Mouse (Mus musculus): ENCODE results near the gene Phactr1. TPM values are rescaled to one million over a fixed set of nuclear protein-coding genes. Genes with fewer than 3 reads are reported as not detected.

Phactr1 gene
- total and polyA plus RNA-seq, 3 experiments, result not detected

DNA sequence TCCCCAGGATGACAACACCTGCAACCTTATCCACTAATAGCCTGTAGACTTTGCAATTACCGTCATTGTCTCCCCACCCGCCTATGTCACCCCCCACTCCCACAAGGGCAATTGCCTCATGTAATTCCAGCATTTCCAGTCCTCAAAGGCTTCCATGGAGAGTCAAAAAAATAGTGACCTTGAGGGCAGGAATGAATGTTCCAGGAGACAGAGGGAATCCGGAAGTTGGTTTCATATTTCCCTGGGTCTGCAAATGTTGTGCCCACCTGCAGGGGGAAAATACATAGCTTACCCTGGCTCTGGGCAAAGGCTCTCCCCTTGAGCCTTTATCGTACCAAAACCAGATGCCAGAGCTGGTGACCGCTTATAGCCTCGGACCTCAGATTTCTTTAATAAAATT, 449.7 kb downstream of the Phactr1 start:
- H3K4me3 ChIP-seq (ENCODE audit: control insufficient read depth in 1 of 2, insufficient read depth in 1 of 2, low read depth in 2 of 2, low read length in 2 of 2), result no peak overlapping the region
- peaks cover 5 to 15% of the 10 kb centered on the region in 2 experiments; a peak in 2 of 4 replicates for H3K4me1 ChIP-seq (ENCODE audit: control insufficient read depth in 1 of 2, insufficient read depth in 2 of 2, low read length in 2 of 2)
- TF ChIP-seq MYB (IDR thresholded peaks at IDR 0.05; ENCODE audit: low read depth, low read length) (no peak), POLR2AphosphoS2 (IDR thresholded peaks at IDR 0.05; ENCODE audit: low read length) (no peak)
- DNase-seq (ENCODE audit: low read depth, low spot score), result no peak
- no peaks in the 10 kb centered on the region for H3K9me3 ChIP-seq (replicated peaks; ENCODE audit: insufficient read depth, low read length)
- no peak overlapping the region for H3K9ac ChIP-seq (ENCODE audit: control insufficient read depth, low read depth, low read length, poor library complexity, severe bottlenecking)
- no peaks in the 10 kb centered on the region for H3K79me2 ChIP-seq (ENCODE audit: control insufficient read depth, insufficient read depth, low read length, poor library complexity)
- H3K27ac ChIP-seq (ENCODE audit: control insufficient read depth, low read depth, low read length), result no peak overlapping the region
- no peaks in the 10 kb centered on the region; a peak in 1 of 4 replicates for H3K27me3 ChIP-seq (ENCODE audit: control insufficient read depth in 1 of 2, insufficient read depth in 2 of 2, low read length in 2 of 2)
- H3K36me3 ChIP-seq (ENCODE audit: control insufficient read depth in 1 of 2, insufficient read depth in 2 of 2, low read length in 2 of 2), result peaks cover 0 to 11% of the 10 kb centered on the region in 2 experiments; a peak in 2 of 4 replicates

DNA sequence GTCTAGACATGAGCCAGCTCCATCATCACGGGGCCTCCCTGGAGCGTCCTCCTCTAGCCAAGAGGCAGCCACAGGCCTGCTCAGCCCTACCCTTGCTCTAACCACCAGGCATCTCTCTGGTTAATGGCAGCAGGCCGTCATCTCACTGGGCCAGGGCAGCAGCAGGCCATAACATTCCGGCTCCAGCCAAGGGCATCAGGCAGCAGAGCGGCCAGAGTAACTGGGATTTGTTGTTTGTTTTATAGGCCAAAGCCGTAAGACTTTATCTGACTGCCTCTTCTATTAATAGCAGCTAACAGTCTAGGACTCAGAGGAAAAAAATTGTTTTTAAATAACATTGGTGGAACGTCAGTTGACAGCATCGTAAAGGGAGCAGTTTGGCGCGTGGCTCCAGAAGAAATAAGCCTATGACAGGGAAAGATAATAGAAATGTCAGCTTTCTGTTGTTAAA, 451.3 kb downstream of the Phactr1 start:
- H3K36me3 ChIP-seq (ENCODE audit: control insufficient read depth in 1 of 2, insufficient read depth in 2 of 2, low read length in 2 of 2), result peaks cover 0 to 11% of the 10 kb centered on the region in 2 experiments; a peak in 2 of 4 replicates
- DNase-seq (ENCODE audit: low read depth, low spot score), result no peak

DNA sequence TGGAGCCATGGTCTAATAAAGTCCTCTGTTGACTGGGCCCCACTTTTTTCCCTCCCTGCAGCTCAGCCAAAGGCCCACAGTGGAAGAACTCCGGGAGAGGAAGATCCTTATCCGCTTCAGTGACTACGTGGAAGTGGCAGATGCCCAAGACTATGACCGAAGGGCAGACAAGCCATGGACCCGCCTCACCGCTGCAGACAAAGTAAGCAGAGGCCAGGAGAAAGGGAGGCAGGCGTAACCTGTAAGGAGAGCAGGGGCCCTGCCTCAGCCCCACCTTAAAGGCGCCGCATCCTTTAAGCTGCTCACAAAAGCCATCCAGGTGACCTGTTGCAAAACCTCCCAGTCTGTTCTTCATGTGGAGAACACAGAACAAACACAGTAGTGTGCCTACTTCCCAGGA, 452.4 kb downstream of the Phactr1 start:
- Histone ChIP-seq H3K9ac (ENCODE audit: control insufficient read depth, low read depth, low read length, poor library complexity, severe bottlenecking) (no peak overlapping the region), H3K36me3 (ENCODE audit: control insufficient read depth in 1 of 2, insufficient read depth in 2 of 2, low read length in 2 of 2) (peaks cover 0 to 11% of the 10 kb centered on the region in 2 experiments; a peak in 2 of 4 replicates), H3K4me3 (ENCODE audit: control insufficient read depth in 1 of 2, insufficient read depth in 1 of 2, low read depth in 2 of 2, low read length in 2 of 2) (no peak overlapping the region), H3K9me3 (replicated peaks; ENCODE audit: insufficient read depth, low read length) (no peaks in the 10 kb centered on the region), H3K27ac (ENCODE audit: control insufficient read depth, low read depth, low read length) (no peak overlapping the region), H3K4me1 (ENCODE audit: control insufficient read depth in 1 of 2, insufficient read depth in 2 of 2, low read length in 2 of 2) (peaks cover 5 to 15% of the 10 kb centered on the region in 2 experiments; a peak in 2 of 4 replicates), H3K27me3 (ENCODE audit: control insufficient read depth in 1 of 2, insufficient read depth in 2 of 2, low read length in 2 of 2) (no peaks in the 10 kb centered on the region), H3K79me2 (ENCODE audit: control insufficient read depth, insufficient read depth, low read length, poor library complexity) (no peaks in the 10 kb centered on the region)
- DNase-seq (ENCODE audit: low read depth, low spot score), result no peak
- no peak for TF ChIP-seq GATA1 (IDR thresholded peaks at IDR 0.05; ENCODE audit: low read depth, low read length)
- no peak for TF ChIP-seq NRF1 (IDR thresholded peaks at IDR 0.05; ENCODE audit: insufficient read depth, low read depth, low read length, poor library complexity, severe bottlenecking)
- TF ChIP-seq CHD2 (IDR thresholded peaks at IDR 0.05; ENCODE audit: low read length), result no peak
- TF ChIP-seq BHLHE40 (IDR thresholded peaks at IDR 0.05; ENCODE audit: borderline replicate concordance, low read depth, low read length), result no peak
- TF ChIP-seq ZKSCAN1 (IDR thresholded peaks at IDR 0.05; ENCODE audit: low read depth, low read length), result no peak
- no peak for TF ChIP-seq CHD1 (IDR thresholded peaks at IDR 0.05; ENCODE audit: low read depth, low read length)
- TF ChIP-seq MAX (IDR thresholded peaks at IDR 0.05; ENCODE audit: low read length), result no peak
- TF ChIP-seq POLR2A (IDR thresholded peaks at IDR 0.05; ENCODE audit: control insufficient read depth in 1 of 2, insufficient read depth in 1 of 2, low read depth in 1 of 2, low read length in 2 of 2, poor library complexity in 1 of 2), result no peak
- TF ChIP-seq RCOR1 (IDR thresholded peaks at IDR 0.05; ENCODE audit: low read depth, low read length), result no peak
- no peak for TF ChIP-seq USF2 (IDR thresholded peaks at IDR 0.05; ENCODE audit: borderline replicate concordance in 1 of 2, insufficient read depth in 1 of 2, low read depth in 1 of 2, low read length in 2 of 2)
- TF ChIP-seq RAD21 (IDR thresholded peaks at IDR 0.05; ENCODE audit: low read depth, low read length), result no peak
- TF ChIP-seq MYC (IDR thresholded peaks at IDR 0.05; ENCODE audit: low read depth, low read length), result no peak

More for the DNA sequence above, 451.3 kb downstream of the Phactr1 start:
- H3K4me3 ChIP-seq (ENCODE audit: control insufficient read depth in 1 of 2, insufficient read depth in 1 of 2, low read depth in 2 of 2, low read length in 2 of 2), result no peak overlapping the region
- H3K79me2 ChIP-seq (ENCODE audit: control insufficient read depth, insufficient read depth, low read length, poor library complexity), result no peaks in the 10 kb centered on the region
- no peak overlapping the region for H3K27ac ChIP-seq (ENCODE audit: control insufficient read depth, low read depth, low read length)
- H3K4me1 ChIP-seq (ENCODE audit: control insufficient read depth in 1 of 2, insufficient read depth in 2 of 2, low read length in 2 of 2), result peaks cover 5 to 15% of the 10 kb centered on the region in 2 experiments; a peak in 2 of 4 replicates
- no peak overlapping the region for H3K9ac ChIP-seq (ENCODE audit: control insufficient read depth, low read depth, low read length, poor library complexity, severe bottlenecking)
- no peaks in the 10 kb centered on the region for H3K9me3 ChIP-seq (replicated peaks; ENCODE audit: insufficient read depth, low read length)
- no peaks in the 10 kb centered on the region; a peak in 1 of 4 replicates for H3K27me3 ChIP-seq (ENCODE audit: control insufficient read depth in 1 of 2, insufficient read depth in 2 of 2, low read length in 2 of 2)
- TF ChIP-seq MYC (IDR thresholded peaks at IDR 0.05; ENCODE audit: low read depth, low read length) (no peak), USF2 (IDR thresholded peaks at IDR 0.05; ENCODE audit: borderline replicate concordance in 1 of 2, insufficient read depth in 1 of 2, low read depth in 1 of 2, low read length in 2 of 2) (no peak), JUND (IDR thresholded peaks at IDR 0.05; ENCODE audit: low read depth, low read length) (no peak), USF1 (IDR thresholded peaks at IDR 0.05; ENCODE audit: low read depth, low read length) (no peak), SMC3 (IDR thresholded peaks at IDR 0.05; ENCODE audit: low read depth, low read length) (no peak), MAX (IDR thresholded peaks at IDR 0.05; ENCODE audit: low read length) (no peak), GATA1 (IDR thresholded peaks at IDR 0.05; ENCODE audit: low read depth, low read length) (no peak), ZNF384 (IDR thresholded peaks at IDR 0.05; ENCODE audit: low read depth, low read length) (no peak), UBTF (IDR thresholded peaks at IDR 0.05; ENCODE audit: borderline replicate concordance, insufficient read depth, low read depth, low read length) (no peak), SIN3A (IDR thresholded peaks at IDR 0.05; ENCODE audit: low read length) (no peak), ELF1 (IDR thresholded peaks at IDR 0.05; ENCODE audit: low read depth, low read length) (no peak), ZKSCAN1 (IDR thresholded peaks at IDR 0.05; ENCODE audit: low read depth, low read length) (no peak), EP300 (IDR thresholded peaks at IDR 0.05; ENCODE audit: low read depth in 1 of 2, low read length in 2 of 2) (no peak), CTCF (IDR thresholded peaks at IDR 0.05 in 2 of 3, conservative IDR thresholded peaks at IDR 0.05 in 1 of 3; ENCODE audit: control insufficient read depth in 1 of 3, insufficient read depth in 1 of 3, low read depth in 2 of 3, low read length in 3 of 3, poor library complexity in 1 of 3, severe bottlenecking in 1 of 3) (no peak)
